Mouse (Mus musculus) intestine, embryonic 14.5 days (tissue): ENCODE measurements around the gene Magel2. TPM values are rescaled to one million over a fixed set of nuclear protein-coding genes. Genes with fewer than 3 reads are reported as not detected.

Experiments used
- ATAC-seq: fragments of 200-750 bp; cut with Nextera tagmentation; replicated peaks from 2 replicates; pipeline ENCODE4 v1.8.0; 2017; ENCODE audit warnings: low read depth, moderate number of reproducible peaks, moderate TSS enrichment, moderate library complexity; ENCODE audit not compliant: low FRiP score, low TSS enrichment
- DNase-seq: peaks from one replicate; pipeline ENCODE4 v3.0.0-alpha.2; 2018; ENCODE audit warnings: low spot score
- H3K27ac ChIP-seq: fragments of 300-500 bp; sonication (generic); 2 replicates; pipeline ENCODE4 v1.5.1; 2014; ENCODE audit warnings: low read depth, mild to moderate bottlenecking, control low read depth
- H3K27me3 ChIP-seq: fragments of 300-500 bp; sonication (generic); replicated peaks from 2 replicates; pipeline ENCODE4 v1.6.1; 2014; ENCODE audit warnings: low read length, control low read depth; ENCODE audit not compliant: control insufficient read depth, insufficient read depth
- H3K36me3 ChIP-seq: fragments of 300-500 bp; sonication (generic); 2 replicates; pipeline ENCODE4 v1.6.1; 2014; ENCODE audit warnings: low read length, control low read depth; ENCODE audit not compliant: control insufficient read depth, insufficient read depth
- H3K4me1 ChIP-seq: fragments of 300-500 bp; sonication (generic); replicated peaks from 2 replicates; pipeline ENCODE4 v1.6.1; 2014; ENCODE audit warnings: low read length, control low read depth, mixed read lengths; ENCODE audit not compliant: control insufficient read depth, insufficient read depth
- H3K4me2 ChIP-seq: fragments of 300-500 bp; sonication (generic); 2 replicates; pipeline ENCODE4 v1.6.1; 2014; ENCODE audit warnings: low read length
- H3K4me3 ChIP-seq: fragments of 300-500 bp; sonication (generic); 2 replicates; pipeline ENCODE4 v1.5.1; 2014; ENCODE audit warnings: low read depth, low read length, control low read depth, mixed read lengths
- H3K9ac ChIP-seq: fragments of 300-500 bp; sonication (generic); 2 replicates; pipeline ENCODE4 v1.6.1; 2014; ENCODE audit warnings: mild to moderate bottlenecking, low read length
- H3K9me3 ChIP-seq: fragments of 300-500 bp; sonication (generic); 2 replicates; pipeline ENCODE4 v1.6.1; 2016; ENCODE audit warnings: low read length, control low read depth; ENCODE audit not compliant: control insufficient read depth
- WGBS: fragments of 180-500 bp; shearing (Covaris S2); extraction: QIAGEN DNeasy Blood & Tissue Kit; methylation state at CpG from one replicate; pipeline ENCODE4 v1.1.7; 2014; 5-methylcytosine and 5-hydroxymethylcytosine counted together
- polyA plus RNA-seq: library from polyadenylated mRNA; unstranded; fragments of >200 nt; fragmentation: Nextera tagmentation; extraction: Ambion mirVana; gene quantifications from 2 replicates; pipeline ENCODE4 v1.2.1, GENCODE M21; 2014

Magel2 gene
- polyA plus RNA-seq, 1 experiment from 2014 or later = 0.83 TPM

DNA sequence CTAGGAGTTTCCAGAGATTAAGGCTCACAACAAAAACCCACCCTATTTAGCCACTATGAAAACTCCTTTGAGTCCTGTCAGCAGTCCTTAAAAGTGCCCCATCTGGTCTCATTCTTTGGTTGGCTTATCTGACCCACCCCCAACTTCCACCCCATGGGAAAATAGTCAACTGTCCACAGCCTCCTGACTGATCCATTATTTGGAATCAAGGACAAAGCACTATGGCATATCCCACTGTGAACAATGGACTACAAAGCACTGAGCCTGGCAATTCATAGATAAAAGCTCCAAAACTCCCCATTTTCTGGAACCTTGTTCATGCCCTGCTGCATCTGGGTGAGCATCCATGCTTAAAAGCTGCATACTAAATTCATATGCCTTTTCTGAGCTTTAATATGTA is 39.4 kb downstream of the Magel2 start:
- Histone ChIP-seq H3K27ac (no peak overlapping the region), H3K27me3 (no peaks in the 10 kb centered on the region), H3K36me3 (no peaks in the 10 kb centered on the region), H3K4me1 (0 out of 2 replicates have a peak, but pooled peaks cover 7% of the 10 kb centered on the region), H3K9ac (no peak overlapping the region), H3K4me2 (no peak overlapping the region), H3K4me3 (no peak overlapping the region), H3K9me3 (0 out of 2 replicates have a peak, but pooled peaks cover 10% of the 10 kb centered on the region)
- no peak for DNase-seq
- ATAC-seq = no peak

DNA sequence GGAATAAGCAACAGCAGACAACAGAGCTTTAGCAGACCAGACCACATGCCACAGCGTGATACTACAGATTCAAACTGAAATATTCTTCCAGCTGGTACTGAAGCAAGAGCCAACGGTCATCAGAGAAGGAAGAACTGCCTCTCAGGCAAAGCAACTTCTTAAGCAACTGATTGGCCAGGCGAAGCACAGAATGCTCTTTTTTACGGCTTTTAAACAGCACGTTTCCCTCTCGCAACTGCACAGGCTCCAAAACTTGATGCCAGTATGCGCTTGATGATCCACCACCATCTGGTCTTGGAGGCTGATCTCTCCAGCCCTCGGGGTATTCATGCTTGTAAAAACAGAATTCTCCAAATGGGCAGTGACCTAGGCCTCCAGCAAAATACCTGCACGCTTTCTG is 41.5 kb downstream of the Magel2 start:
- ATAC-seq (no peak), DNase-seq (no peak)
- Histone ChIP-seq H3K9ac (no peak overlapping the region), H3K4me3 (no peak overlapping the region; the same call in 1 of the 2 replicates), H3K27me3 (no peaks in the 10 kb centered on the region; the same call in 1 of the 2 replicates), H3K4me2 (peak overlapping the region; percentile 56), H3K4me1 (0 out of 2 replicates have a peak, but pooled peaks cover 7% of the 10 kb centered on the region), H3K27ac (no peak overlapping the region), H3K36me3 (no peaks in the 10 kb centered on the region), H3K9me3 (0 out of 2 replicates have a peak, but pooled peaks cover 10% of the 10 kb centered on the region)
- 81% methylated on average over 9 of the region's 9 CpGs for WGBS

DNA sequence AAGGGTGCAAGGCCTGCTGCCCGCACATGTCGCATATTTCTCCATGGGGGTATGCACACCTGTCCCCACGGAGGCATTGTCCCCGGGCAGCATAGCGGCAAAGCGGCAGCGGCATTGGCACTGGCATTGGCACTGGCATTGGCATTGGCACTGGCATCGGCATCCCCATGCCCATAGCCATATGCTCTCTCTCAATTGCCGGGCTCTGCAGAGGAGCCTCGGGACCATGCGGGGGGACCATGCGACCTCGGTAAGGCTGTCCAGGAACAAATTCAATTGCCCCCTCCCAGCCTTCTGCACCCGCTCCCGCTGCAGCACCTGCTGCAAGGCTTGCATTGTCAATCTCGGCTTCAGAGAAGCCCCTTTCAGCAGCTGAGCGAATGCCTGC is 42.3 kb downstream of the Magel2 start:
- Histone ChIP-seq H3K4me3 (peak overlapping the region; percentile 67), H3K27me3 (no peaks in the 10 kb centered on the region; the same call in 1 of the 2 replicates), H3K9ac (peak overlapping the region; percentile 16; the same call in 1 of the 2 replicates), H3K4me2 (peak overlapping the region; percentile 56), H3K27ac (no peak overlapping the region), H3K4me1 (0 out of 2 replicates have a peak, but pooled peaks cover 7% of the 10 kb centered on the region), H3K36me3 (no peaks in the 10 kb centered on the region), H3K9me3 (0 out of 2 replicates have a peak, but pooled peaks cover 10% of the 10 kb centered on the region)
- no peak for DNase-seq
- 67% methylated on average over 17 of the region's 17 CpGs for WGBS
- peak; percentile 41 for ATAC-seq

DNA sequence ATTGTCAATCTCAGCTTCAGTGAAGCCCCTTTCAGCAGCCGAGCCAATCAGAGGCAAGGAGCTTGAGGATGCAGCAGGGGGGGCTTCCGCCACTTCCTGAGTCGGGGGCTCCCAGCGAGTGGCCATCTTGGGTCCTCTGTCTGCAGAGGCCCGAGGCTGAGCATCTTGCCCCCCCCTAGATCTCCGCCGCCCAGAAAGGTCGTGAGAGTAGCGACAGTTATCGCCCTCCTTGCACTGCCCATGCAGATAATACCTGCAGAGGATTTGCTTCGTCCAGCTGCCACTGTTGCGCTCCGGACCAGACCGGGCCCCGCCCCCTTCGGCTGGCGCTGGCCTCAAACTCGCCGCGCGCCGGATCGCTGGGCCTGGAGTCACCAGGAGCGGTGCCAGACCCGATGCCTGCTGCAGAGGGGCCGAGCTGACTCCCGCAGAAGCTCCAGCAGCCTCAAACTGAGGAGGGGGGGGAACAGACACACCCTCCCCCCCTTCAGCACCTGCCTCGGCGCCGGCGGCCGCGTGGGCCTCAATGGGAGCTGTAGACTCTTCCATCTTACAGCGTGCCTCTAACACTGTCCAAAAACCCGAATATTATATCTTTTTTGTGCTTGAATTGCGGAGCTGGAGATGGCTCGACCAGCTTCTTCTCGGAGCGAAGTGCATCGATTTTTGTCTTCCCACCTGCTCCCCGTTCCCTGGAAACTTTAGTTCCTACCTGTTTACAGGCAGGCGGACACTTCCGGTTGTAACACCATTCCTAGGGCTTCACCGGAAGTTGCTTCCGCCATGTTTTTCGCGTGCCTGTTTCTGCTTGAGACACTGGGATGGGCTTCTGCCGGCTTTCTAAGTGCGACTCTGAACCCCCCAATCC is 42.9 kb downstream of the Magel2 start, which contains the start of gene Mkrn3:
Mkrn3 (minus strand) TSS at position 647 of the 868 bp plus-strand sequence.
- H3K4me1 ChIP-seq = 0 out of 2 replicates have a peak, but pooled peaks cover 7% of the 10 kb centered on the region
- peak within 1 kb of the TSS; percentile 65; the same call in 1 of the 2 replicates for H3K27ac ChIP-seq
- 0 out of 2 replicates have a peak, but pooled peaks cover 10% of the 10 kb centered on the region for H3K9me3 ChIP-seq
- DNase-seq (peak; percentile 90), ATAC-seq (peak; percentile 81)
- H3K27me3 ChIP-seq = no peaks in the 10 kb centered on the region; the same call in 1 of the 2 replicates
- H3K36me3 ChIP-seq = no peaks in the 10 kb centered on the region
- H3K9ac ChIP-seq = peak within 1 kb of the TSS; percentile 74
- peak within 1 kb of the TSS; percentile 67 for H3K4me3 ChIP-seq
- peak within 1 kb of the TSS; percentile 56 for H3K4me2 ChIP-seq
- 22% methylated on average over 49 of the region's 49 CpGs for WGBS

DNA sequence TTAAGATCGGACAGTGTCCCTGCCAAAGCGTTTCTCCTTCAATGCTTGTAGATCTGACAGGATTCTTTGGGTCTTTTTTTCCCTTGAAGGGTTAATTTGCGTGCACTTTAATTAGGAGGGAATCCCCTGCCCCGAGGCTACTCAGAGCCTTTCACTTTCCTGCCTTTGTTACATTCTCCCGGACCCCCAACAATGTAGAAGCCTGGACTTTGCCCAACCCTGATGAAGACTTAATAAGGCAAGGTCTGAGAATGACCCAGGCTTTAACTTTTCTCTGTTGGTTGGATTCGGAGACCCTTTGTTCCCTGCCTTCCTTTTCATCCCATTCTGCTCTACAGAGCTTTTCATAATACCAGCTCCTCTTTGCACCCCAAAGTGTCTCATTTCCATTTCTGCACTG is 43.8 kb downstream of the Magel2 start:
- no peak overlapping the region for H3K27ac ChIP-seq
- peak overlapping the region; percentile 67; the same call in 1 of the 2 replicates for H3K4me3 ChIP-seq
- H3K4me2 ChIP-seq = peak overlapping the region; percentile 44; the same call in 1 of the 2 replicates
- H3K27me3 ChIP-seq = no peaks in the 10 kb centered on the region; the same call in 1 of the 2 replicates
- no peak overlapping the region for H3K9ac ChIP-seq
- H3K9me3 ChIP-seq = 0 out of 2 replicates have a peak, but pooled peaks cover 10% of the 10 kb centered on the region
- ATAC-seq (no peak), DNase-seq (no peak)
- 73% methylated on average over 6 of the region's 6 CpGs for WGBS
- 0 out of 2 replicates have a peak, but pooled peaks cover 7% of the 10 kb centered on the region for H3K4me1 ChIP-seq
- H3K36me3 ChIP-seq = no peaks in the 10 kb centered on the region

DNA sequence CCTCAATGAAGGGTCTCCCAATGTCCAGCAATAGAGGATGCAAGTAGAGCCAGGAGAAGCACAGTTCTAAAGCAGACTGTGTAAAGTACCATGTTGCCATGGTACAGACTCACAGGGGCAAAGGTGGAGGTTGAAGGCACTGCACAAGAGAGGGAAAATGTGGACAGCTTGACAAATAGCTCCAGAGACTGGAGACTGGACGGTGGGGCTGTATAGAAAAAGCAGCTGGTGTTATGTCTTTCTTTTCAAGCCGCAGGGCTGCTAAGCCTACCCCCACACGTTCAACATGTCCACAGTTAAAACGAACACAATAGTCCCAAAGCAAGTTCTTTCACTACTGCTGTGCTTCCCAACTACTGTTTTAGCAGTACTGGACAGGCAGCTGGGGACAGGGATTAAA is 46.4 kb downstream of the Magel2 start:
- H3K4me2 ChIP-seq = no peak overlapping the region
- H3K36me3 ChIP-seq = no peaks in the 10 kb centered on the region
- H3K27ac ChIP-seq = no peak overlapping the region
- 53% methylated on average over 4 of the region's 4 CpGs for WGBS
- H3K27me3 ChIP-seq = no peaks in the 10 kb centered on the region; the same call in 1 of the 2 replicates
- H3K9ac ChIP-seq = no peak overlapping the region
- DNase-seq (no peak), ATAC-seq (no peak)
- 0 out of 2 replicates have a peak, but pooled peaks cover 10% of the 10 kb centered on the region for H3K9me3 ChIP-seq
- H3K4me1 ChIP-seq = 0 out of 2 replicates have a peak, but pooled peaks cover 7% of the 10 kb centered on the region
- no peak overlapping the region for H3K4me3 ChIP-seq

DNA sequence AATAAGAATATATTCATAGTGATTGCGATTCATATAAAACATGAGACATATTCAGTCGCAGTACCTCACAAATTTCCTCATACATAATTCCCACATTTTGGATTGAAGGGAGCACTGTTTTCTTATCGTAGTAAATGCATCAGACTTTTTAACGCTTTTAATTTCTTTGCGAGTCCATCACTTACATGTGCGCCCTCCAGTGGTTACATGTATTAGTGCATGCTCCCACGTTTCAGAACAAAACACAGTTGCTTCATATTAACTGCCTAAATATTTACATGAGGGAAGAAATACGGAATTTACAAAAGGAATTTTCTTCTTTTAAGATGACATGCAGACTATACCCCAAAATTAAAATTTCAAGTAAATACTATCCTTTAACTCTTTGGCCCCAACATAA is 51.5 kb downstream of the Magel2 start:
- no peaks in the 10 kb centered on the region; the same call in 1 of the 2 replicates for H3K27me3 ChIP-seq
- no peak overlapping the region for H3K4me3 ChIP-seq
- no peak overlapping the region for H3K9ac ChIP-seq
- no peaks in the 10 kb centered on the region for H3K4me1 ChIP-seq
- WGBS = 24% methylated on average over 8 of the region's 8 CpGs
- H3K36me3 ChIP-seq = no peaks in the 10 kb centered on the region
- DNase-seq (no peak), ATAC-seq (no peak)
- no peak overlapping the region for H3K27ac ChIP-seq
- no peaks in the 10 kb centered on the region for H3K9me3 ChIP-seq
- no peak overlapping the region for H3K4me2 ChIP-seq
